ENCODE assay signal across 11 mouse cellular contexts in genomic region chr2:13450470-13450869, GRCm38 (mm10). TPM values are rescaled to one million over a fixed set of nuclear protein-coding genes. Genes with fewer than 3 reads are reported as not detected.
DNase-seq lines count a peak whose midpoint lies in the region; ATAC-seq and TF ChIP-seq lines count a peak whose summit lies in the region.
"Had no signal": no experiment of that assay in that cellular context is flagged by ENCODE, and none has a peak within 500 bp of the region (broad histone marks: within the 10 kb centered on the region; RNA-seq: fewer than 3 reads in every experiment).

No protein-coding gene starts in this region.

- no peak overlapping the region for H3K4me3 ChIP-seq in hindbrain, embryonic 11.5 days (ENCODE audit: low read depth, low read length)
- no peak overlapping the region for H3K4me3 ChIP-seq in hindbrain, embryonic 10.5 days
- no peak overlapping the region for H3K4me3 ChIP-seq in embryonic facial prominence, embryonic 10.5 days
- no peak overlapping the region for H3K4me3 ChIP-seq in limb, embryonic 11.5 days (ENCODE audit: low read depth, low read length)
- H3K4me3 ChIP-seq in neural tube, embryonic 12.5 days = no peak overlapping the region
- no peak overlapping the region for H3K4me3 ChIP-seq in layer of hippocampus, adult 2 months
- H3K4me3 ChIP-seq: liver, embryonic 15.5 days had no signal

- peak; percentile 40; the same call in 1 of the 2 replicates for ATAC-seq in hindbrain, embryonic 11.5 days (ENCODE audit: low FRiP score)
- ATAC-seq in limb, embryonic 11.5 days (ENCODE audit: insufficient number of reproducible peaks, low FRiP score, low TSS enrichment, low read depth) = peak; percentile 73; the same call in 1 of the 2 replicates
- peak; percentile 74 for ATAC-seq in neural tube, embryonic 12.5 days (ENCODE audit: low FRiP score, low read depth)

- H3K9ac ChIP-seq in hindbrain, embryonic 11.5 days (ENCODE audit: low read depth, low read length) = no peak overlapping the region
- no peak overlapping the region for H3K9ac ChIP-seq in limb, embryonic 11.5 days (ENCODE audit: low read length)
- no peak overlapping the region for H3K9ac ChIP-seq in neural tube, embryonic 12.5 days
- H3K9ac ChIP-seq: liver, embryonic 15.5 days had no signal

- no peaks in the 10 kb centered on the region for H3K9me3 ChIP-seq in hindbrain, embryonic 11.5 days (ENCODE audit: control insufficient read depth, low read length)
- no peaks in the 10 kb centered on the region for H3K9me3 ChIP-seq in hindbrain, embryonic 10.5 days
- H3K9me3 ChIP-seq in embryonic facial prominence, embryonic 10.5 days = no peaks in the 10 kb centered on the region
- no peaks in the 10 kb centered on the region for H3K9me3 ChIP-seq in limb, embryonic 11.5 days (ENCODE audit: control insufficient read depth, low read length)
- H3K9me3 ChIP-seq in neural tube, embryonic 12.5 days = no peaks in the 10 kb centered on the region
- H3K9me3 ChIP-seq: liver, embryonic 15.5 days had no signal

- H3K4me2 ChIP-seq in hindbrain, embryonic 11.5 days (replicated peaks; ENCODE audit: low read depth, low read length) = no peak overlapping the region
- H3K4me2 ChIP-seq in limb, embryonic 11.5 days (ENCODE audit: low read depth, severe bottlenecking) = no peak overlapping the region
- no peak overlapping the region for H3K4me2 ChIP-seq in neural tube, embryonic 12.5 days (replicated peaks)
- H3K4me2 ChIP-seq: liver, embryonic 15.5 days had no signal

- DNase-seq in hindbrain, embryonic 11.5 days (ENCODE audit: low spot score) = peak; percentile 26
- DNase-seq in hindbrain, embryonic 10.5 days (ENCODE audit: low spot score) = no peak
- peak; percentile 26 for DNase-seq in embryonic facial prominence, embryonic 10.5 days (ENCODE audit: low spot score)
- peak; percentile 54 for DNase-seq in limb, embryonic 11.5 days (ENCODE audit: low spot score)
- DNase-seq in layer of hippocampus, postnatal 25 days (ENCODE audit: extremely low spot score in 1 of 2, low spot score in 1 of 2) = no peak
- no peak for DNase-seq in layer of hippocampus, adult 2 months (ENCODE audit: low spot score in 2 of 2)
- DNase-seq in urinary bladder, postnatal 10 days (ENCODE audit: low spot score) = no peak
- DNase-seq: heart, postnatal 36 days; thymus, postnatal 14 days had no signal

- 57% methylated on average over 2 of the region's 2 CpGs for WGBS in hindbrain, embryonic 11.5 days
- WGBS in hindbrain, embryonic 10.5 days = 63% methylated on average over 2 of the region's 2 CpGs
- WGBS in embryonic facial prominence, embryonic 10.5 days = 51% methylated on average over 2 of the region's 2 CpGs
- 21% methylated on average over 2 of the region's 2 CpGs for WGBS in limb, embryonic 11.5 days
- WGBS in neural tube, embryonic 12.5 days = 53% methylated on average over 2 of the region's 2 CpGs

- H3K36me3 ChIP-seq in hindbrain, embryonic 11.5 days (ENCODE audit: control insufficient read depth, insufficient read depth, low read length) = no peaks in the 10 kb centered on the region
- no peaks in the 10 kb centered on the region for H3K36me3 ChIP-seq in hindbrain, embryonic 10.5 days
- no peaks in the 10 kb centered on the region for H3K36me3 ChIP-seq in embryonic facial prominence, embryonic 10.5 days (replicated peaks)
- no peaks in the 10 kb centered on the region for H3K36me3 ChIP-seq in limb, embryonic 11.5 days (ENCODE audit: control insufficient read depth, insufficient read depth, low read length)
- no peaks in the 10 kb centered on the region for H3K36me3 ChIP-seq in neural tube, embryonic 12.5 days
- H3K36me3 ChIP-seq: liver, embryonic 15.5 days had no signal

- TF ChIP-seq CTCF in layer of hippocampus, adult 2 months (conservative IDR thresholded peaks at IDR 0.05) = no peak

- no peaks in the 10 kb centered on the region for H3K4me1 ChIP-seq in hindbrain, embryonic 11.5 days (replicated peaks; ENCODE audit: control insufficient read depth, insufficient read depth, low read length)
- H3K4me1 ChIP-seq in hindbrain, embryonic 10.5 days (replicated peaks) = no peaks in the 10 kb centered on the region
- H3K4me1 ChIP-seq in embryonic facial prominence, embryonic 10.5 days = peaks cover 16% of the 10 kb centered on the region; the same call in 1 of the 2 replicates
- H3K4me1 ChIP-seq in limb, embryonic 11.5 days (ENCODE audit: control insufficient read depth, insufficient read depth, low read length) = peaks cover 10% of the 10 kb centered on the region; the same call in 1 of the 2 replicates
- H3K4me1 ChIP-seq in neural tube, embryonic 12.5 days = no peaks in the 10 kb centered on the region
- H3K4me1 ChIP-seq: liver, embryonic 15.5 days had no signal

- H3K27me3 ChIP-seq in hindbrain, embryonic 11.5 days (ENCODE audit: control insufficient read depth, insufficient read depth, low read length) = no peaks in the 10 kb centered on the region
- no peaks in the 10 kb centered on the region for H3K27me3 ChIP-seq in hindbrain, embryonic 10.5 days (ENCODE audit: insufficient read depth, poor library complexity, severe bottlenecking)
- H3K27me3 ChIP-seq in embryonic facial prominence, embryonic 10.5 days (replicated peaks; ENCODE audit: low read depth, poor library complexity, severe bottlenecking) = no peaks in the 10 kb centered on the region
- no peaks in the 10 kb centered on the region for H3K27me3 ChIP-seq in limb, embryonic 11.5 days (ENCODE audit: control insufficient read depth, insufficient read depth, low read length)
- H3K27me3 ChIP-seq in neural tube, embryonic 12.5 days (replicated peaks) = no peaks in the 10 kb centered on the region
- H3K27me3 ChIP-seq: liver, embryonic 15.5 days had no signal

- no peak overlapping the region for H3K27ac ChIP-seq in hindbrain, embryonic 11.5 days (ENCODE audit: low read depth, low read length)
- no peak overlapping the region for H3K27ac ChIP-seq in hindbrain, embryonic 10.5 days
- no peak overlapping the region for H3K27ac ChIP-seq in embryonic facial prominence, embryonic 10.5 days (replicated peaks)
- H3K27ac ChIP-seq in limb, embryonic 11.5 days (replicated peaks; ENCODE audit: low read depth, low read length) = no peak overlapping the region
- H3K27ac ChIP-seq in neural tube, embryonic 12.5 days = no peak overlapping the region
- no peak overlapping the region for H3K27ac ChIP-seq in layer of hippocampus, adult 2 months
- H3K27ac ChIP-seq: liver, embryonic 15.5 days had no signal

RNA-seq across cellular contexts. Expression of gene Cubn, which starts 41.1 kb away (rescaled TPM):
- polyA plus RNA-seq in hindbrain, embryonic 11.5 days (2014; fragmentation: Nextera tagmentation; extraction: Ambion mirVana) = 0.23 and 0.35 TPM in 2 replicates
- polyA plus RNA-seq in hindbrain, embryonic 10.5 days (2016; fragmentation: Nextera tagmentation; extraction: Ambion mirVana) = 0.27 and 0.30 TPM in 2 replicates
- 0.11 and 0.14 TPM in 2 replicates for polyA plus RNA-seq in embryonic facial prominence, embryonic 10.5 days (2016; fragmentation: Nextera tagmentation; extraction: Ambion mirVana)
- 0.03 and 0.06 TPM in 2 replicates for polyA plus RNA-seq in limb, embryonic 11.5 days (2014; fragmentation: Nextera tagmentation; extraction: Ambion mirVana)
- 0.18 and 0.22 TPM in 2 replicates for polyA plus RNA-seq in neural tube, embryonic 12.5 days (2016; fragmentation: Nextera tagmentation; extraction: Ambion mirVana)
- under 1 TPM; 0.10 to 0.14 TPM for total RNA-seq in layer of hippocampus, postnatal 25 days (2021)
- total RNA-seq in layer of hippocampus, adult 2 months (2021) = under 1 TPM; 0.15 TPM

Comparison
In these comparisons a context has a peak if more than half of its experiments do, and no peak if none do; other contexts are left out.
1. DNase-seq: peak in hindbrain, embryonic 11.5 days (single experiment), embryonic facial prominence, embryonic 10.5 days (single experiment) and limb, embryonic 11.5 days (single experiment); none in hindbrain, embryonic 10.5 days (single experiment), layer of hippocampus, postnatal 25 days (0 of 2), layer of hippocampus, adult 2 months (0 of 2) and urinary bladder, postnatal 10 days (single experiment).
2. Peak in every context shown above with its lines, with median percentiles within 50 percentile points of each other: ATAC-seq.